Mouse (Mus musculus): ENCODE data around the gene Crcp. TPM values are rescaled to one million over a fixed set of nuclear protein-coding genes. Genes with fewer than 3 reads are reported as not detected.
A peak's percentile ranks its signal among the peaks of the same experiment; 100 is the strongest.

The Crcp gene
- polyA plus RNA-seq, 1 experiment from 2014 or later: 30.8 TPM

DNA sequence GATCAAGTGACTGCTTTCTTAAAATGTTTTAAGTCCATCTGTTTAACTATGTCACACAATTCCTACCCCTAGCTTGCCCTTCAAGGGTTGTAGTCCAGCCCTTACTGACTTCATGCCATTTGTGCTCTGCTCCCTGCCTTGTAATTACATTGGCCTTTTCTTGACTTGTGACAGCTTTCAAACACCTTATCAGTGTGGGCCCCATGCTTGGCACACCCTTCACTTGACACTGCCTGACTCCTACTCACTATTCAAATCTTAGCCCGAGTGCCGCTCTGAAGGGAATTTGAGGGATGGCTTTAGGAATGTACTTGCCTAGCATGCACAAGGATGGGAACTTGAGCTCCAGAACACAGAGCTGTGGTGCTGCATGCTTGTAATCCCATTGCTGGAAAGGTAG lies 68.7 kb downstream of the Crcp start:
- peaks cover 5% of the 10 kb centered on the region for H3K36me3 ChIP-seq (ENCODE audit: control insufficient read depth, insufficient read depth, low read length)
- no peaks in the 10 kb centered on the region for H3K27me3 ChIP-seq (replicated peaks; ENCODE audit: control insufficient read depth, insufficient read depth, low read length)
- DNase-seq (ENCODE audit: low spot score) (no peak), ATAC-seq (replicated peaks; ENCODE audit: low FRiP score) (peak; percentile 90)
- peak overlapping the region; percentile 19; the same call in 1 of the 2 replicates for H3K4me2 ChIP-seq
- H3K4me3 ChIP-seq (ENCODE audit: low read depth, low read length): no peak overlapping the region
- peaks cover 10% of the 10 kb centered on the region for H3K4me1 ChIP-seq (replicated peaks; ENCODE audit: control insufficient read depth, insufficient read depth, low read length)
- WGBS: 46% methylated on average over 2 of the region's 2 CpGs
- H3K9ac ChIP-seq (ENCODE audit: low read depth, low read length): no peak overlapping the region
- no peaks in the 10 kb centered on the region for H3K9me3 ChIP-seq (ENCODE audit: control insufficient read depth, low read length)
- no peak overlapping the region for H3K27ac ChIP-seq (ENCODE audit: low read depth, low read length)

DNA sequence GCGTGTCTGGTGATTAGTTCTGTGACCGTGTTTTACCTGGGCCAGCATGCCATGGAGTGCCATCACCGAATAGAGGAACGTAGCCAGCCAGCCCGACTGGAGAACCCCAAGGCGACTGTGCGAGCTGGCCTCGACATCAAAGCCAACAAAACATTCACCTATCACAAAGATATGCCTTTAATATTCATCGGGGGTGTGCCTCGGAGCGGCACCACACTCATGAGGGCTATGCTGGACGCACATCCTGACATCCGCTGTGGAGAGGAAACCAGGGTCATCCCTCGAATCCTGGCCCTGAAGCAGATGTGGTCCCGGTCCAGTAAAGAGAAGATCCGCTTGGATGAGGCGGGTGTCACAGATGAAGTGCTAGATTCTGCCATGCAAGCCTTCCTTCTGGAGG lies 72.6 kb downstream of the Crcp start:
- Histone ChIP-seq H3K9me3 (ENCODE audit: control insufficient read depth, low read length) (no peaks in the 10 kb centered on the region), H3K4me2 (no peak overlapping the region), H3K9ac (ENCODE audit: low read depth, low read length) (no peak overlapping the region), H3K4me3 (ENCODE audit: low read depth, low read length) (no peak overlapping the region), H3K36me3 (ENCODE audit: control insufficient read depth, insufficient read depth, low read length) (peaks cover 5% of the 10 kb centered on the region), H3K27ac (ENCODE audit: low read depth, low read length) (no peak overlapping the region), H3K27me3 (replicated peaks; ENCODE audit: control insufficient read depth, insufficient read depth, low read length) (no peaks in the 10 kb centered on the region), H3K4me1 (replicated peaks; ENCODE audit: control insufficient read depth, insufficient read depth, low read length) (peaks cover 10% of the 10 kb centered on the region)
- WGBS: 95% methylated on average over 17 of the region's 17 CpGs
- ATAC-seq (replicated peaks; ENCODE audit: low FRiP score) (no peak), DNase-seq (ENCODE audit: low spot score) (no peak)

DNA sequence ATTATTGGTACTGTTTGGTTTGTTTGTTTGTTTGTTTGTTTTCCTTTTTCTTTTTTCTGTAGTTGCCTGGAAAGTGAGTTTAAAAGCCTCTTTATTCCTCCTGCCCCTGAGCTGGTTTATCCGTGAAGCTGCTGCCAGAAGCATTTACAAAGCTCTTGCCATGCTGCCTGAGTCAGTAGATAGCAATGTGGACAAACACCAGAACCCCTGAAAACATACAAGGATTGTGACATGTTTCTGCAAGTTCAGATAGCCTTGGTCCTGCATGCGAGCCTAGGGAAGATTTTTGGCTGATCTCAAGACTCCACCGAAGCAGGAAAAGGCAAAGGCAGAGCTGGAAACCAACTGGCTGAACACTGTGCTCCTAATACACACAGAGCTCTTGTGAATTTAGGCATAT lies 80.3 kb downstream of the Crcp start:
- no peak for ATAC-seq (replicated peaks; ENCODE audit: low FRiP score)
- Histone ChIP-seq H3K9ac (ENCODE audit: low read depth, low read length) (no peak overlapping the region), H3K27me3 (replicated peaks; ENCODE audit: control insufficient read depth, insufficient read depth, low read length) (no peaks in the 10 kb centered on the region), H3K9me3 (ENCODE audit: control insufficient read depth, low read length) (no peaks in the 10 kb centered on the region), H3K4me1 (replicated peaks; ENCODE audit: control insufficient read depth, insufficient read depth, low read length) (no peaks in the 10 kb centered on the region), H3K36me3 (ENCODE audit: control insufficient read depth, insufficient read depth, low read length) (peaks cover 4% of the 10 kb centered on the region; the same call in 1 of the 2 replicates), H3K27ac (ENCODE audit: low read depth, low read length) (no peak overlapping the region), H3K4me3 (ENCODE audit: low read depth, low read length) (no peak overlapping the region), H3K4me2 (no peak overlapping the region)
- no peak for DNase-seq (ENCODE audit: low spot score)
- WGBS: 82% methylated on average over 3 of the region's 3 CpGs

Other genes with a start within 250 kb of the Crcp start
- 120 and 129 TPM in 2 replicates for gene Psph, start 241.8 kb upstream of the Crcp start, polyA plus RNA-seq (2014; fragmentation: Nextera tagmentation; extraction: Ambion mirVana)
- 59.7 and 61.1 TPM in 2 replicates for gene Sumf2, start 182.3 kb upstream of the Crcp start, polyA plus RNA-seq (2014; fragmentation: Nextera tagmentation; extraction: Ambion mirVana)
- gene Chchd2, start 141.8 kb upstream of the Crcp start, polyA plus RNA-seq (2014; fragmentation: Nextera tagmentation; extraction: Ambion mirVana): 991 and 1,008 TPM in 2 replicates
- gene Zbed5, start 133.6 kb upstream of the Crcp start, polyA plus RNA-seq (2014; fragmentation: Nextera tagmentation; extraction: Ambion mirVana): 3.8 and 4.9 TPM in 2 replicates
- gene Phkg1, start 130.7 kb upstream of the Crcp start, polyA plus RNA-seq (2014; fragmentation: Nextera tagmentation; extraction: Ambion mirVana): 0.22 and 0.29 TPM in 2 replicates
- 0.84 and 1.4 TPM in 2 replicates for gene Nupr1l, start 120.8 kb upstream of the Crcp start, polyA plus RNA-seq (2014; fragmentation: Nextera tagmentation; extraction: Ambion mirVana)
- 29.4 and 30.4 TPM in 2 replicates for gene Vkorc1l1, start 87.3 kb upstream of the Crcp start, polyA plus RNA-seq (2014; fragmentation: Nextera tagmentation; extraction: Ambion mirVana)
- gene Gusb, start 26.2 kb upstream of the Crcp start, polyA plus RNA-seq (2014; fragmentation: Nextera tagmentation; extraction: Ambion mirVana): 82.5 and 89.9 TPM in 2 replicates
- gene Asl, start within 50 bp of the Crcp start, polyA plus RNA-seq (2014; fragmentation: Nextera tagmentation; extraction: Ambion mirVana): 51.8 and 61.0 TPM in 2 replicates
- gene Tpst1, start 44.0 kb downstream of the Crcp start, polyA plus RNA-seq (2014; fragmentation: Nextera tagmentation; extraction: Ambion mirVana): 54.0 and 58.2 TPM in 2 replicates
- gene Kctd7, start 115.6 kb downstream of the Crcp start, polyA plus RNA-seq (2014; fragmentation: Nextera tagmentation; extraction: Ambion mirVana): 8.5 TPM in 2 replicates
- gene Rabgef1, start 142.5 kb downstream of the Crcp start, polyA plus RNA-seq (2014; fragmentation: Nextera tagmentation; extraction: Ambion mirVana): 39.6 and 41.1 TPM in 2 replicates
- 43.3 and 49.0 TPM in 2 replicates for gene Tmem248, start 187.8 kb downstream of the Crcp start, polyA plus RNA-seq (2014; fragmentation: Nextera tagmentation; extraction: Ambion mirVana)
- 80.5 and 83.7 TPM in 2 replicates for gene Sbds, start 226.2 kb downstream of the Crcp start, polyA plus RNA-seq (2014; fragmentation: Nextera tagmentation; extraction: Ambion mirVana)
- 28.5 and 32.2 TPM in 2 replicates for gene Tyw1, start 226.3 kb downstream of the Crcp start, polyA plus RNA-seq (2014; fragmentation: Nextera tagmentation; extraction: Ambion mirVana)

All from liver, embryonic 11.5 days (tissue).